Mouse (Mus musculus) gastrocnemius, postnatal 10 days (tissue): ENCODE measurements around the gene Akt3. TPM values are rescaled to one million over a fixed set of nuclear protein-coding genes. Genes with fewer than 3 reads are reported as not detected.

Experiments
- DNase-seq: peaks from one replicate; pipeline ENCODE4 v3.0.0; 2021; ENCODE audit warnings: mixed read lengths
- total RNA-seq, 2 experiments: library from RNA; stranded (reverse); gene quantifications; 2 replicates each; pipeline ENCODE4 v1.2.3; 2021

Gene Akt3
- total RNA-seq, 2 experiments from 2014 or later = 19.2 to 24.3 TPM

GRCm38 (mm10) chr1:177051366-177051963, 206.5 kb downstream of the Akt3 start:
- DNase-seq = no peak

GRCm38 (mm10) chr1:177048773-177049172, 209.2 kb downstream of the Akt3 start:
- no peak for DNase-seq

- DNase-seq = no peak
Measured at GRCm38 (mm10) chr1:177046963-177047362, 211.0 kb downstream of the Akt3 start.

GRCm38 (mm10) chr1:177045885-177046284, 212.1 kb downstream of the Akt3 start:
- no peak for DNase-seq

- DNase-seq = no peak
Measured at GRCm38 (mm10) chr1:177040058-177040457, 217.9 kb downstream of the Akt3 start.

GRCm38 (mm10) chr1:177039093-177039674, 218.8 kb downstream of the Akt3 start:
- no peak for DNase-seq

GRCm38 (mm10) chr1:177038383-177038782, 219.6 kb downstream of the Akt3 start:
- DNase-seq = no peak

- DNase-seq = no peak
Measured at GRCm38 (mm10) chr1:177035460-177035859, 222.5 kb downstream of the Akt3 start.

- DNase-seq = no peak
Measured at GRCm38 (mm10) chr1:177032233-177032632, 225.8 kb downstream of the Akt3 start.

- no peak for DNase-seq
Measured at GRCm38 (mm10) chr1:177031196-177031595, 226.8 kb downstream of the Akt3 start.

- DNase-seq = no peak
Measured at GRCm38 (mm10) chr1:177030669-177031068, 227.3 kb downstream of the Akt3 start.

GRCm38 (mm10) chr1:177029032-177029431, 229.0 kb downstream of the Akt3 start:
- DNase-seq = no peak

GRCm38 (mm10) chr1:177027706-177028105, 230.3 kb downstream of the Akt3 start:
- no peak for DNase-seq

GRCm38 (mm10) chr1:177022751-177023150, 235.3 kb downstream of the Akt3 start:
- DNase-seq = no peak

- DNase-seq = no peak
Measured at GRCm38 (mm10) chr1:177019668-177020067, 238.3 kb downstream of the Akt3 start.

GRCm38 (mm10) chr1:177018750-177019149, 239.3 kb downstream of the Akt3 start:
- no peak for DNase-seq

- no peak for DNase-seq
Measured at GRCm38 (mm10) chr1:177016729-177017128, 241.3 kb downstream of the Akt3 start.

- no peak for DNase-seq
Measured at GRCm38 (mm10) chr1:177015917-177016316, 242.1 kb downstream of the Akt3 start.

- DNase-seq = no peak
Measured at GRCm38 (mm10) chr1:177014921-177015439, 243.0 kb downstream of the Akt3 start.

- no peak for DNase-seq
Measured at GRCm38 (mm10) chr1:177014346-177014745, 243.7 kb downstream of the Akt3 start.

GRCm38 (mm10) chr1:177013776-177014175, 244.2 kb downstream of the Akt3 start:
- DNase-seq = no peak

GRCm38 (mm10) chr1:177013313-177013712, 244.7 kb downstream of the Akt3 start:
- DNase-seq = no peak

GRCm38 (mm10) chr1:177012774-177013173, 245.2 kb downstream of the Akt3 start:
- DNase-seq = no peak

GRCm38 (mm10) chr1:177011688-177012087, 246.3 kb downstream of the Akt3 start:
- no peak for DNase-seq
